Mouse (Mus musculus): ENCODE results near the gene Begain. TPM values are rescaled to one million over a fixed set of nuclear protein-coding genes. Genes with fewer than 3 reads are reported as not detected.

The Begain gene
- 50.2 and 61.2 TPM in 2 replicates for total RNA-seq (2014; rRNA removed)
- 20.8 and 25.9 TPM in 2 replicates for polyA plus RNA-seq (2015; fragmentation: Nextera tagmentation; extraction: Ambion mirVana)

- no peaks in the 10 kb centered on the region for H3K27me3 ChIP-seq (ENCODE audit: insufficient read depth, low read length)
- H3K9me3 ChIP-seq (ENCODE audit: low read length): no peaks in the 10 kb centered on the region
- peak; percentile 62 for DNase-seq
- peak within 1 kb of the TSS; percentile 90 for H3K4me2 ChIP-seq (ENCODE audit: low read depth)
- peak within 1 kb of the TSS; percentile 71 for H3K4me3 ChIP-seq (ENCODE audit: low read depth, low read length)
- H3K27ac ChIP-seq (ENCODE audit: low read depth, low read length): peak within 1 kb of the TSS; percentile 69
- peak; percentile 79 for ATAC-seq
- H3K9ac ChIP-seq: peak within 1 kb of the TSS; percentile 76
- TF ChIP-seq CTCF (IDR thresholded peaks at IDR 0.05; ENCODE audit: low read depth): no peak
- H3K36me3 ChIP-seq (ENCODE audit: insufficient read depth): no peaks in the 10 kb centered on the region
- H3K4me1 ChIP-seq (ENCODE audit: insufficient read depth): peaks cover 9% of the 10 kb centered on the region; the same call in 1 of the 2 replicates
- 5% methylated on average over 40 of the region's 48 CpGs for WGBS
These were observed at the start of gene Begain for GRCm38 (mm10) chr12:109068167-109068653. TSS of gene Begain (minus strand) at chr12:109068217.

- no peak overlapping the region for H3K9ac ChIP-seq
- H3K4me1 ChIP-seq (ENCODE audit: insufficient read depth): 0 out of 2 replicates have a peak, but pooled peaks cover 2% of the 10 kb centered on the region
- no peak for DNase-seq
- no peaks in the 10 kb centered on the region for H3K36me3 ChIP-seq (ENCODE audit: insufficient read depth)
- no peak overlapping the region for H3K4me3 ChIP-seq (ENCODE audit: low read depth, low read length)
- no peaks in the 10 kb centered on the region for H3K9me3 ChIP-seq (ENCODE audit: low read length)
- no peak for TF ChIP-seq CTCF (IDR thresholded peaks at IDR 0.05; ENCODE audit: low read depth)
- 75% methylated on average over 8 of the region's 8 CpGs for WGBS
- no peak for ATAC-seq
- H3K27me3 ChIP-seq (ENCODE audit: insufficient read depth, low read length): no peaks in the 10 kb centered on the region
- no peak overlapping the region for H3K27ac ChIP-seq (ENCODE audit: low read depth, low read length)
- no peak overlapping the region for H3K4me2 ChIP-seq (ENCODE audit: low read depth)
These were observed 47.7 kb upstream of the Begain start for GRCm38 (mm10) chr12:109115707-109116106.

- Histone ChIP-seq H3K36me3 (ENCODE audit: insufficient read depth) (no peaks in the 10 kb centered on the region), H3K9me3 (ENCODE audit: low read length) (no peaks in the 10 kb centered on the region), H3K27ac (ENCODE audit: low read depth, low read length) (no peak overlapping the region), H3K4me1 (ENCODE audit: insufficient read depth) (0 out of 2 replicates have a peak, but pooled peaks cover 2% of the 10 kb centered on the region), H3K4me3 (ENCODE audit: low read depth, low read length) (no peak overlapping the region), H3K9ac (no peak overlapping the region), H3K4me2 (ENCODE audit: low read depth) (no peak overlapping the region), H3K27me3 (ENCODE audit: insufficient read depth, low read length) (no peaks in the 10 kb centered on the region)
- DNase-seq: no peak
- no peak for ATAC-seq
- no peak for TF ChIP-seq CTCF (IDR thresholded peaks at IDR 0.05; ENCODE audit: low read depth)
- WGBS: 83% methylated on average over 10 of the region's 10 CpGs
These were observed 47.1 kb upstream of the Begain start for GRCm38 (mm10) chr12:109115161-109115560.

GRCm38 (mm10) chr12:109112996-109113592 is 45.1 kb upstream of the Begain start:
- Histone ChIP-seq H3K27ac (ENCODE audit: low read depth, low read length) (no peak overlapping the region), H3K4me1 (ENCODE audit: insufficient read depth) (0 out of 2 replicates have a peak, but pooled peaks cover 2% of the 10 kb centered on the region), H3K9me3 (ENCODE audit: low read length) (no peaks in the 10 kb centered on the region), H3K9ac (no peak overlapping the region), H3K36me3 (ENCODE audit: insufficient read depth) (no peaks in the 10 kb centered on the region), H3K27me3 (ENCODE audit: insufficient read depth, low read length) (no peaks in the 10 kb centered on the region), H3K4me3 (ENCODE audit: low read depth, low read length) (no peak overlapping the region), H3K4me2 (ENCODE audit: low read depth) (peak overlapping the region; percentile 15; the same call in 1 of the 2 replicates)
- DNase-seq (peak; percentile 77), ATAC-seq (peak; percentile 85)
- 29% methylated on average over 10 of the region's 10 CpGs for whole genome bisulfite sequencing
- no peak for TF ChIP-seq CTCF (IDR thresholded peaks at IDR 0.05; ENCODE audit: low read depth)

GRCm38 (mm10) chr12:109112354-109112995 is 44.5 kb upstream of the Begain start:
- no peak for TF ChIP-seq CTCF (IDR thresholded peaks at IDR 0.05; ENCODE audit: low read depth)
- H3K4me1 ChIP-seq (ENCODE audit: insufficient read depth): 0 out of 2 replicates have a peak, but pooled peaks cover 2% of the 10 kb centered on the region
- H3K27ac ChIP-seq (ENCODE audit: low read depth, low read length): no peak overlapping the region
- no peaks in the 10 kb centered on the region for H3K36me3 ChIP-seq (ENCODE audit: insufficient read depth)
- ATAC-seq (no peak), DNase-seq (peak; percentile 9)
- H3K9me3 ChIP-seq (ENCODE audit: low read length): no peaks in the 10 kb centered on the region
- H3K4me2 ChIP-seq (ENCODE audit: low read depth): no peak overlapping the region
- WGBS: 35% methylated on average over 9 of the region's 9 CpGs
- H3K27me3 ChIP-seq (ENCODE audit: insufficient read depth, low read length): no peaks in the 10 kb centered on the region
- no peak overlapping the region for H3K9ac ChIP-seq
- no peak overlapping the region for H3K4me3 ChIP-seq (ENCODE audit: low read depth, low read length)

- Histone ChIP-seq H3K4me1 (ENCODE audit: insufficient read depth) (0 out of 2 replicates have a peak, but pooled peaks cover 2% of the 10 kb centered on the region), H3K4me3 (ENCODE audit: low read depth, low read length) (no peak overlapping the region), H3K4me2 (ENCODE audit: low read depth) (no peak overlapping the region), H3K9ac (no peak overlapping the region), H3K27ac (ENCODE audit: low read depth, low read length) (no peak overlapping the region), H3K9me3 (ENCODE audit: low read length) (no peaks in the 10 kb centered on the region), H3K36me3 (ENCODE audit: insufficient read depth) (no peaks in the 10 kb centered on the region), H3K27me3 (ENCODE audit: insufficient read depth, low read length) (no peaks in the 10 kb centered on the region)
- no peak for TF ChIP-seq CTCF (IDR thresholded peaks at IDR 0.05; ENCODE audit: low read depth)
- no peak for DNase-seq
- no peak for ATAC-seq
- 90% methylated on average over 13 of the region's 13 CpGs for WGBS
These were observed 40.9 kb upstream of the Begain start for GRCm38 (mm10) chr12:109108911-109109310.

GRCm38 (mm10) chr12:109100381-109100780 is 32.4 kb upstream of the Begain start:
- Histone ChIP-seq H3K36me3 (ENCODE audit: insufficient read depth) (no peaks in the 10 kb centered on the region), H3K9me3 (ENCODE audit: low read length) (no peaks in the 10 kb centered on the region), H3K27ac (ENCODE audit: low read depth, low read length) (no peak overlapping the region), H3K4me2 (ENCODE audit: low read depth) (no peak overlapping the region), H3K9ac (no peak overlapping the region), H3K27me3 (ENCODE audit: insufficient read depth, low read length) (no peaks in the 10 kb centered on the region), H3K4me3 (ENCODE audit: low read depth, low read length) (no peak overlapping the region), H3K4me1 (ENCODE audit: insufficient read depth) (no peaks in the 10 kb centered on the region)
- no peak for ATAC-seq
- WGBS: 76% methylated on average over 7 of the region's 7 CpGs
- no peak for DNase-seq
- TF ChIP-seq CTCF (IDR thresholded peaks at IDR 0.05; ENCODE audit: low read depth): no peak
